Mouse (Mus musculus): ENCODE data around the gene Llcfc1. TPM values are rescaled to one million over a fixed set of nuclear protein-coding genes. Genes with fewer than 3 reads are reported as not detected.

Llcfc1 gene
- polyA plus RNA-seq, 1 experiment, result not detected

DNA sequence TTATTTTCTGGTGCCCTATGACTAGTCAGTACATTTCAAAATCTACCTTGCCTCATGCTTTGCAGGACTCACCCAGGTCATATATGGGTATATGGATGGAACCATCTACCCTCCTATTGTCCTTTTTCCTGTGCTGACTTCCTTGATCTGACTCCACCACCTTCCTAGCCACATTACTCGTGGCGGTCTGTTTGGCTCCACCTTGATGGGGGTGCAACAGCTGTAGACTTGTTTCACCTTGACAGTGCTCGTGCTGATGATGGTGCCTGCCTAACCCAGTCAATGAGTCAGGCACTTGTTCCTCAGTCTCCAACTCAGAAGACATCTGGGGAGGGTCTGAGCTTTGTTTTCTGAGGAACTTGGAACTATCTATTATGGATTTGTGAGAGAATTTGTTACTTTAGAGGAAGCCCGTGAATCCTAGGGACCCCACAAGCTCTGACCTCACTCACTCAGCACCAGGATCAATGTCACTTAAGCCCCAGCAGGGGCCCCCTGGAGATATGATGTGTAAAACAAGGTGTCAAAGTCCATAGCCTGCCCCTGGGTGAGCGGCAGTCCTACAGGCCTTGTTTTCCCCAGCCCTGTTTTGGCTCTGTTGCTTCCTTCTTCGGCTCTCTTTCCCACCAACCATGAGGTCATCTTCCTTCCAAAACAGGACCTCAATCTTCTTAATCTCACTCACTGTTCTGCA is 42.9 kb upstream of the Llcfc1 start:
- Histone ChIP-seq H3K27me3 (ENCODE audit: control insufficient read depth, insufficient read depth, low read length, poor library complexity, severe bottlenecking) (no peaks in the 10 kb centered on the region; the same call in 1 of the 2 replicates), H3K9ac (ENCODE audit: low read depth, poor library complexity, severe bottlenecking) (no peak overlapping the region), H3K27ac (ENCODE audit: insufficient read depth, low read length) (no peak overlapping the region), H3K4me1 (ENCODE audit: control insufficient read depth, insufficient read depth, low read length) (no peaks in the 10 kb centered on the region), H3K9me3 (replicated peaks; ENCODE audit: control insufficient read depth, insufficient read depth, low read length, poor library complexity, severe bottlenecking) (no peaks in the 10 kb centered on the region), H3K4me3 (ENCODE audit: low read depth, low read length) (no peak overlapping the region), H3K36me3 (ENCODE audit: control insufficient read depth, insufficient read depth, low read length, poor library complexity, severe bottlenecking) (no peaks in the 10 kb centered on the region)
- TF ChIP-seq EP300 (IDR thresholded peaks at IDR 0.05; ENCODE audit: insufficient read depth, low read depth, low read length), result no peak

DNA sequence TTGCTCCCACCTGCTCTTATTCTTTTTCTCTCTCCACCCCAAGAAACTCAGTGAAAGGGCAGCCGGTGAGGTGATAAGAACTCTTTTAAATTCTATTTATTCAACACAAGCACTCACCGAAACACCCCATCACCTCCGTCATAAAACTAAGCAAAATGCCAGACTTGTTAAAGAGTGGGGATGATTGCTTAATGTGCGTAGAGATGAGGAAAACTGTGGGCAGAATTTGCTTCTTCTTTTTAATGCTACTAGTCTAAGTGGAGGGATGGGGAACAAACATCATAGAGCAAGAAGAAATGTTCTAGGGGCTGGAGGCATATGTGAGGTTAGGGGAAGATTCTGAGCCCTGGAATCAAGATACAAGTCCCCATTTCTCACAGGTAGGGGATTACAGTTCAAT is 41.5 kb upstream of the Llcfc1 start:
- TF ChIP-seq EP300 (IDR thresholded peaks at IDR 0.05; ENCODE audit: insufficient read depth, low read depth, low read length) (no peak), POLR2A (IDR thresholded peaks at IDR 0.05; ENCODE audit: insufficient read depth, low read length) (no peak), CTCF (IDR thresholded peaks at IDR 0.05; ENCODE audit: low read depth, low read length) (no peak)
- Histone ChIP-seq H3K9ac (ENCODE audit: low read depth, poor library complexity, severe bottlenecking) (no peak overlapping the region), H3K9me3 (replicated peaks; ENCODE audit: control insufficient read depth, insufficient read depth, low read length, poor library complexity, severe bottlenecking) (no peaks in the 10 kb centered on the region), H3K36me3 (ENCODE audit: control insufficient read depth, insufficient read depth, low read length, poor library complexity, severe bottlenecking) (no peaks in the 10 kb centered on the region), H3K4me1 (ENCODE audit: control insufficient read depth, insufficient read depth, low read length) (no peaks in the 10 kb centered on the region), H3K27ac (ENCODE audit: insufficient read depth, low read length) (no peak overlapping the region), H3K27me3 (ENCODE audit: control insufficient read depth, insufficient read depth, low read length, poor library complexity, severe bottlenecking) (no peaks in the 10 kb centered on the region; the same call in 1 of the 2 replicates), H3K4me3 (ENCODE audit: low read depth, low read length) (no peak overlapping the region)

DNA sequence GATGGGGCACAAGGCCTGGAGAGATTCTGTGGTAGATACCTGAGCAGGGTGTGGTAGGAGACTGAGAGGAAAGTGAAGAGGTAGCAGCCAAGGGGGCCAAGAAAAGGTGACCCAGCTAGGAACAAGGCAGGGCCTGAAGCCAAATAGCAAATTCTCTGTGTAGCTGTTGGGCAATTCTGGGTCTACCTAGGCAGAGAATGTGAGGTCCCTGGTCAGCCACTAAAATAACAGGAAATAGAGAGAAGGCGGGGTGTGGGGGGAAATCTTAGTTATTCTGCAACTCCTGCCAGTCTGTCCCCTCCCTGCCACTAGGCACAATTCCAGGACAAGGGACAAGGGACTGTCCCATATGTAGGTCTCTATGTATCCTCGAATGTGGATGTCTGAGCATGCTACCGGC is 41.0 kb upstream of the Llcfc1 start:
- Histone ChIP-seq H3K27me3 (ENCODE audit: control insufficient read depth, insufficient read depth, low read length, poor library complexity, severe bottlenecking) (no peaks in the 10 kb centered on the region; the same call in 1 of the 2 replicates), H3K9me3 (replicated peaks; ENCODE audit: control insufficient read depth, insufficient read depth, low read length, poor library complexity, severe bottlenecking) (no peaks in the 10 kb centered on the region), H3K36me3 (ENCODE audit: control insufficient read depth, insufficient read depth, low read length, poor library complexity, severe bottlenecking) (no peaks in the 10 kb centered on the region), H3K9ac (ENCODE audit: low read depth, poor library complexity, severe bottlenecking) (no peak overlapping the region), H3K4me1 (ENCODE audit: control insufficient read depth, insufficient read depth, low read length) (no peaks in the 10 kb centered on the region), H3K4me3 (ENCODE audit: low read depth, low read length) (no peak overlapping the region), H3K27ac (ENCODE audit: insufficient read depth, low read length) (no peak overlapping the region)
- no peak for TF ChIP-seq EP300 (IDR thresholded peaks at IDR 0.05; ENCODE audit: insufficient read depth, low read depth, low read length)
- TF ChIP-seq POLR2A (IDR thresholded peaks at IDR 0.05; ENCODE audit: insufficient read depth, low read length), result no peak
- no peak for TF ChIP-seq CTCF (IDR thresholded peaks at IDR 0.05; ENCODE audit: low read depth, low read length)

DNA sequence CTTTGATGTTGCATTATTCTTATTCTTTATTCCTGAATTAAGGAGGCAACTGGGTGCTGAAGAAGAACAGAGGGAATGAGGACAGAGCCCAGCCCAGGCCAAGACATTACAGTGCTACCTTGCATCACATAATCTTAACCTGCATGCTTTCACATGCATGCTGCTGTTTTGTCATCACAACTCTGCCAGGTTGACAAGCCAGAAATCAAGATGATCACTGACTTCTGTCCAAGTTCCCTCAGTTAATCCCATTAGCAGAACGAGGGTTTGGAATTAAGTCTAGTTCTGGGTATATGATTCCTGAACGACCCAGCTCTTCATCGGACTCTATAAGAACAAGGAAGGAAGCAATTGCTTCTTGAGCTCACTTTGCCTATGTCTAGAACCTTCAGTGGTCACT is 38.0 kb upstream of the Llcfc1 start:
- Histone ChIP-seq H3K27me3 (ENCODE audit: control insufficient read depth, insufficient read depth, low read length, poor library complexity, severe bottlenecking) (no peaks in the 10 kb centered on the region; the same call in 1 of the 2 replicates), H3K36me3 (ENCODE audit: control insufficient read depth, insufficient read depth, low read length, poor library complexity, severe bottlenecking) (no peaks in the 10 kb centered on the region), H3K4me3 (ENCODE audit: low read depth, low read length) (no peak overlapping the region), H3K4me1 (ENCODE audit: control insufficient read depth, insufficient read depth, low read length) (no peaks in the 10 kb centered on the region), H3K9me3 (replicated peaks; ENCODE audit: control insufficient read depth, insufficient read depth, low read length, poor library complexity, severe bottlenecking) (no peaks in the 10 kb centered on the region), H3K9ac (ENCODE audit: low read depth, poor library complexity, severe bottlenecking) (no peak overlapping the region), H3K27ac (ENCODE audit: insufficient read depth, low read length) (no peak overlapping the region)
- TF ChIP-seq EP300 (IDR thresholded peaks at IDR 0.05; ENCODE audit: insufficient read depth, low read depth, low read length) (no peak), CTCF (IDR thresholded peaks at IDR 0.05; ENCODE audit: low read depth, low read length) (no peak), POLR2A (IDR thresholded peaks at IDR 0.05; ENCODE audit: insufficient read depth, low read length) (no peak)

DNA sequence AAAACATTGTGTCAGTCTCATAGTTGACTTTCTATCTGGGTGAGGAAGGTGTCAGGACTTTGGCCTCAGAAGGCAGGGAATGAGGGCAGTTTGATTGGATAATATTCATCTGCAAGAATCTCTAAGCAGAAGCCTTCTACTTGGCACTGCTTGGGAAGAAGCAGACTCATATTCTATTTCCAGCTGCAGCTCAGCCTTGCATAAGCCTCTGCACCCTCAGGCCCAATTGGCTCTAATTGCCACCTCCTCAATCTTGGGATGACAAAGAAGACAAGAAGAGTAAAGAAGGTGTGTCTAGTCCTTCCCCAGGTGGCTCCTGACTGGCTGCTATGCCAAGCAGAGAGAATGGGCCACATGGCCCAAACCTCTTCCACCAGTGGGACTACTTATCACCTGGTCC is 37.6 kb upstream of the Llcfc1 start:
- H3K36me3 ChIP-seq (ENCODE audit: control insufficient read depth, insufficient read depth, low read length, poor library complexity, severe bottlenecking), result no peaks in the 10 kb centered on the region
- H3K4me3 ChIP-seq (ENCODE audit: low read depth, low read length), result no peak overlapping the region
- no peak overlapping the region for H3K9ac ChIP-seq (ENCODE audit: low read depth, poor library complexity, severe bottlenecking)
- H3K9me3 ChIP-seq (replicated peaks; ENCODE audit: control insufficient read depth, insufficient read depth, low read length, poor library complexity, severe bottlenecking), result no peaks in the 10 kb centered on the region
- H3K27me3 ChIP-seq (ENCODE audit: control insufficient read depth, insufficient read depth, low read length, poor library complexity, severe bottlenecking), result no peaks in the 10 kb centered on the region; the same call in 1 of the 2 replicates
- no peaks in the 10 kb centered on the region for H3K4me1 ChIP-seq (ENCODE audit: control insufficient read depth, insufficient read depth, low read length)
- H3K27ac ChIP-seq (ENCODE audit: insufficient read depth, low read length), result no peak overlapping the region
- TF ChIP-seq CTCF (IDR thresholded peaks at IDR 0.05; ENCODE audit: low read depth, low read length) (no peak), EP300 (IDR thresholded peaks at IDR 0.05; ENCODE audit: insufficient read depth, low read depth, low read length) (no peak), POLR2A (IDR thresholded peaks at IDR 0.05; ENCODE audit: insufficient read depth, low read length) (no peak)

DNA sequence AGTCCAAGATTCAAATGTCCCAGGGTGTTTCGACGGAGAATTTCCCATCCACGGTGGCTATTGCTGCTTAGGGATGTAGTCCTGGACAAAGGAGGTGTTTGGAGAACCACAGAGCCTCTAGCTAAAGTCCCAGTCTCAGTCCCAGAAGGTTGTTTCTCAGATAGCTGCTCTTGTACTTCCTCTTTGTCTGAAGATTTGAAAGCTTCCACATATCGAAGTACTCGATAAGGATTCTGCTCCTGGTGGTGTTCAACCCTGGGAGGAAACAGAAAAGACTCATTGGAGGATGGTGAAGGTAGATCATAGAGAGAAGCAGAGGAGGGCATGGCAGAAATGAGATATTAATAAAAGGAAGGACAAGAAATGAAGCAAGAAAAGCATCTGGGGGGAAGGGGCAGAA is 31.1 kb upstream of the Llcfc1 start:
- Histone ChIP-seq H3K9ac (ENCODE audit: low read depth, poor library complexity, severe bottlenecking) (no peak overlapping the region), H3K27me3 (ENCODE audit: control insufficient read depth, insufficient read depth, low read length, poor library complexity, severe bottlenecking) (no peaks in the 10 kb centered on the region), H3K27ac (ENCODE audit: insufficient read depth, low read length) (no peak overlapping the region), H3K36me3 (ENCODE audit: control insufficient read depth, insufficient read depth, low read length, poor library complexity, severe bottlenecking) (no peaks in the 10 kb centered on the region), H3K4me1 (ENCODE audit: control insufficient read depth, insufficient read depth, low read length) (no peaks in the 10 kb centered on the region), H3K9me3 (replicated peaks; ENCODE audit: control insufficient read depth, insufficient read depth, low read length, poor library complexity, severe bottlenecking) (no peaks in the 10 kb centered on the region), H3K4me3 (ENCODE audit: low read depth, low read length) (no peak overlapping the region)
- TF ChIP-seq EP300 (IDR thresholded peaks at IDR 0.05; ENCODE audit: insufficient read depth, low read depth, low read length) (no peak), CTCF (IDR thresholded peaks at IDR 0.05; ENCODE audit: low read depth, low read length) (no peak), POLR2A (IDR thresholded peaks at IDR 0.05; ENCODE audit: insufficient read depth, low read length) (no peak)
